In genomic region chr7:141447110-141447991, GRCm38 (mm10) we compare ENCODE assay signal across 8 mouse cellular contexts. TPM values are rescaled to one million over a fixed set of nuclear protein-coding genes. Genes with fewer than 3 reads are reported as not detected.
DNase-seq lines count a peak whose midpoint lies in the region; ATAC-seq and TF ChIP-seq lines count a peak whose summit lies in the region.

Gene Rplp2 (plus strand): TSS chr7:141447370.

- peak; percentile 90 for ATAC-seq in forebrain, embryonic 11.5 days (replicated peaks; ENCODE audit: low FRiP score)
- peak; percentile 89 for ATAC-seq in heart, embryonic 16.5 days (replicated peaks; ENCODE audit: extremely low read depth, insufficient read depth, low FRiP score)
- peak; percentile 88 for ATAC-seq in liver, embryonic 16.5 days (ENCODE audit: low read depth)
- ATAC-seq in neural tube, embryonic 13.5 days (ENCODE audit: low read depth), result peak; percentile 94

- H3K36me3 ChIP-seq in forebrain, embryonic 11.5 days (ENCODE audit: control insufficient read depth, insufficient read depth, low read length), result peaks cover 3% of the 10 kb centered on the region; the same call in 1 of the 2 replicates
- peaks cover 18% of the 10 kb centered on the region for H3K36me3 ChIP-seq in heart, embryonic 16.5 days (ENCODE audit: control insufficient read depth, insufficient read depth)
- H3K36me3 ChIP-seq in liver, embryonic 16.5 days (ENCODE audit: control insufficient read depth, insufficient read depth), result peaks cover 19% of the 10 kb centered on the region
- H3K36me3 ChIP-seq in neural tube, embryonic 13.5 days, result peaks cover 40% of the 10 kb centered on the region
- H3K36me3 ChIP-seq in testis, adult 2 months (ENCODE audit: control insufficient read depth, insufficient read depth, low read length), result no peaks in the 10 kb centered on the region

- peak within 1 kb of the TSS; percentile 86 for H3K9ac ChIP-seq in forebrain, embryonic 11.5 days (ENCODE audit: low read length)
- peak within 1 kb of the TSS; percentile 92 for H3K9ac ChIP-seq in heart, embryonic 16.5 days (ENCODE audit: low read length)
- peak within 1 kb of the TSS; percentile 89 for H3K9ac ChIP-seq in liver, embryonic 16.5 days (ENCODE audit: low read depth, low read length)
- peak within 1 kb of the TSS; percentile 95 for H3K9ac ChIP-seq in neural tube, embryonic 13.5 days

- H3K4me2 ChIP-seq in forebrain, embryonic 11.5 days (ENCODE audit: low read depth, low read length, severe bottlenecking), result peak within 1 kb of the TSS; percentile 75
- H3K4me2 ChIP-seq in heart, embryonic 16.5 days (ENCODE audit: low read depth, low read length), result peak within 1 kb of the TSS; percentile 74
- peak within 1 kb of the TSS; percentile 86 for H3K4me2 ChIP-seq in liver, embryonic 16.5 days (ENCODE audit: low read depth, low read length)
- H3K4me2 ChIP-seq in neural tube, embryonic 13.5 days, result peak within 1 kb of the TSS; percentile 88

- peak; percentile 85 to 93 for DNase-seq in CD8-positive naive resting alpha-beta T cell, adult 2 months (ENCODE audit: low read depth in 2 of 2, low spot score in 2 of 2)
- peak; percentile 87 for DNase-seq in c-Kit-positive CD71-negative TER-119-negative erythroid progenitor cells, embryonic 14.5 days (ENCODE audit: low read depth)
- DNase-seq in forebrain, embryonic 11.5 days (ENCODE audit: low spot score), result peak; percentile 93
- DNase-seq in kidney, postnatal 4 days, result peak; percentile 94 to 97

- no peaks in the 10 kb centered on the region for H3K9me3 ChIP-seq in forebrain, embryonic 11.5 days (ENCODE audit: control insufficient read depth, low read length)
- H3K9me3 ChIP-seq in heart, embryonic 16.5 days (replicated peaks; ENCODE audit: control insufficient read depth, low read length), result no peaks in the 10 kb centered on the region
- H3K9me3 ChIP-seq in liver, embryonic 16.5 days (replicated peaks; ENCODE audit: control insufficient read depth, low read length), result no peaks in the 10 kb centered on the region
- no peaks in the 10 kb centered on the region for H3K9me3 ChIP-seq in neural tube, embryonic 13.5 days

- peak within 1 kb of the TSS; percentile 77 for H3K4me3 ChIP-seq in forebrain, embryonic 11.5 days (ENCODE audit: low read depth, low read length)
- peak within 1 kb of the TSS; percentile 83 for H3K4me3 ChIP-seq in heart, embryonic 16.5 days (ENCODE audit: low read length)
- peak within 1 kb of the TSS; percentile 90 for H3K4me3 ChIP-seq in liver, embryonic 16.5 days (ENCODE audit: low read depth, low read length)
- peak within 1 kb of the TSS; percentile 81 for H3K4me3 ChIP-seq in neural tube, embryonic 13.5 days
- H3K4me3 ChIP-seq in testis, adult 2 months (ENCODE audit: control insufficient read depth, low read depth, low read length), result peak within 1 kb of the TSS; percentile 93

- TF ChIP-seq POLR2A in testis, adult 2 months (IDR thresholded peaks at IDR 0.05; ENCODE audit: control insufficient read depth, low read depth, low read length), result peak; percentile 95

- H3K27me3 ChIP-seq in forebrain, embryonic 11.5 days (ENCODE audit: control insufficient read depth, insufficient read depth, low read length), result no peaks in the 10 kb centered on the region
- no peaks in the 10 kb centered on the region for H3K27me3 ChIP-seq in heart, embryonic 16.5 days (ENCODE audit: control insufficient read depth, insufficient read depth, low read length)
- no peaks in the 10 kb centered on the region for H3K27me3 ChIP-seq in liver, embryonic 16.5 days (ENCODE audit: control insufficient read depth, insufficient read depth, low read depth, low read length)
- no peaks in the 10 kb centered on the region for H3K27me3 ChIP-seq in neural tube, embryonic 13.5 days
- H3K27me3 ChIP-seq in testis, adult 2 months (ENCODE audit: control insufficient read depth, insufficient read depth, low read length), result no peaks in the 10 kb centered on the region

- WGBS in forebrain, embryonic 11.5 days, result under 1% methylated on average over 63 of the region's 63 CpGs
- WGBS in heart, embryonic 16.5 days, result under 1% methylated on average over 63 of the region's 63 CpGs
- WGBS in liver, embryonic 16.5 days (ENCODE audit: insufficient replicate concordance), result under 1% methylated on average over 63 of the region's 63 CpGs
- under 1% methylated on average over 63 of the region's 63 CpGs for WGBS in neural tube, embryonic 13.5 days

- no peak for TF ChIP-seq CTCF in testis, adult 2 months (IDR thresholded peaks at IDR 0.05; ENCODE audit: control insufficient read depth, insufficient read depth, insufficient replicate concordance, low read depth, low read length)

- H3K27ac ChIP-seq in forebrain, embryonic 11.5 days (ENCODE audit: low read depth, low read length), result peak within 1 kb of the TSS; percentile 50; the same call in 1 of the 2 replicates
- peak within 1 kb of the TSS; percentile 95 for H3K27ac ChIP-seq in heart, embryonic 16.5 days (ENCODE audit: low read length)
- H3K27ac ChIP-seq in liver, embryonic 16.5 days (ENCODE audit: low read length), result peak within 1 kb of the TSS; percentile 89
- H3K27ac ChIP-seq in neural tube, embryonic 13.5 days (replicated peaks), result peak within 1 kb of the TSS; percentile 95
- H3K27ac ChIP-seq in testis, adult 2 months (ENCODE audit: control insufficient read depth, insufficient read depth, low read depth, low read length), result peak within 1 kb of the TSS; percentile 92

- H3K4me1 ChIP-seq in forebrain, embryonic 11.5 days (replicated peaks; ENCODE audit: control insufficient read depth, insufficient read depth, low read length), result peaks cover 15% of the 10 kb centered on the region
- peaks cover 25% of the 10 kb centered on the region for H3K4me1 ChIP-seq in heart, embryonic 16.5 days (ENCODE audit: control insufficient read depth, insufficient read depth, low read length)
- peaks cover 47% of the 10 kb centered on the region for H3K4me1 ChIP-seq in liver, embryonic 16.5 days (ENCODE audit: control insufficient read depth, low read depth, low read length)
- peaks cover 33% of the 10 kb centered on the region for H3K4me1 ChIP-seq in neural tube, embryonic 13.5 days (replicated peaks)
- peaks cover 12% of the 10 kb centered on the region for H3K4me1 ChIP-seq in testis, adult 2 months (ENCODE audit: control insufficient read depth, insufficient read depth, low read length)

RNA-seq across cellular contexts. Expression of gene Rplp2, which starts in this region (rescaled TPM):
- 935 and 968 TPM in 2 replicates for polyA plus RNA-seq in forebrain, embryonic 11.5 days (2014; fragmentation: Nextera tagmentation; extraction: Ambion mirVana)
- polyA plus RNA-seq in heart, embryonic 16.5 days (2015; fragmentation: Nextera tagmentation; extraction: Ambion mirVana), result 704 and 720 TPM in 2 replicates
- polyA plus RNA-seq in liver, embryonic 16.5 days (2015; fragmentation: Nextera tagmentation; extraction: Ambion mirVana), result 644 and 698 TPM in 2 replicates
- 769 and 771 TPM in 2 replicates for polyA plus RNA-seq in neural tube, embryonic 13.5 days (2015; fragmentation: Nextera tagmentation; extraction: Ambion mirVana)
- polyA plus RNA-seq in testis, adult 2 months (2012; rRNA removed), result 226 and 309 TPM in 2 replicates

Comparison
In these comparisons a context has a peak if more than half of its experiments do, and no peak if none do; other contexts are left out.
1. Peak in every context shown above with its lines: DNase-seq, ATAC-seq, H3K4me3 ChIP-seq and H3K27ac ChIP-seq.